Mouse (Mus musculus) limb, embryonic 14.5 days (tissue): ENCODE results near the gene Gpt2. TPM values are rescaled to one million over a fixed set of nuclear protein-coding genes. Genes with fewer than 3 reads are reported as not detected.

Source experiments
- ATAC-seq: fragments of 200-750 bp; cut with Nextera tagmentation; 2 replicates; pipeline ENCODE4 v1.8.0; 2017; ENCODE audit warnings: low read depth, moderate number of reproducible peaks, moderate TSS enrichment; ENCODE audit not compliant: low FRiP score
- DNase-seq: peaks from one replicate; pipeline ENCODE4 v3.0.0-alpha.2; 2015; ENCODE audit warnings: low spot score
- H3K27ac ChIP-seq: fragments of 300-500 bp; sonication (generic); replicated peaks from 2 replicates; pipeline ENCODE4 v1.5.1; 2014; ENCODE audit warnings: low read depth, mild to moderate bottlenecking, low read length, moderate library complexity, mixed read lengths
- H3K27me3 ChIP-seq: fragments of 300-500 bp; sonication (generic); 2 replicates; pipeline ENCODE4 v1.6.1; 2014; ENCODE audit warnings: low read length, mixed read lengths; ENCODE audit not compliant: control insufficient read depth, insufficient read depth
- H3K36me3 ChIP-seq: fragments of 300-500 bp; sonication (generic); 2 replicates; pipeline ENCODE4 v1.6.1; 2014; ENCODE audit warnings: mild to moderate bottlenecking, low read length, moderate library complexity, mixed read lengths; ENCODE audit not compliant: control insufficient read depth, insufficient read depth
- H3K4me1 ChIP-seq: fragments of 300-500 bp; sonication (generic); 2 replicates; pipeline ENCODE4 v1.6.1; 2014; ENCODE audit warnings: antibody characterized with exemption, low read length, mixed read lengths; ENCODE audit not compliant: control insufficient read depth, insufficient read depth
- H3K4me2 ChIP-seq: fragments of 300-500 bp; sonication (generic); replicated peaks from 2 replicates; pipeline ENCODE4 v1.6.1; 2014; ENCODE audit warnings: low read depth, mild to moderate bottlenecking, low read length, moderate library complexity; ENCODE audit not compliant: severe bottlenecking
- H3K4me3 ChIP-seq: fragments of 300-500 bp; sonication (generic); replicated peaks from 2 replicates; pipeline ENCODE4 v1.5.1; 2014; ENCODE audit warnings: low read length
- H3K9ac ChIP-seq: fragments of 300-500 bp; sonication (generic); 2 replicates; pipeline ENCODE4 v1.6.1; 2014; ENCODE audit warnings: mild to moderate bottlenecking, low read depth, low read length, moderate library complexity; ENCODE audit not compliant: severe bottlenecking
- H3K9me3 ChIP-seq: fragments of 300-500 bp; sonication (generic); 2 replicates; pipeline ENCODE4 v1.6.1; 2016; ENCODE audit warnings: low read length; ENCODE audit not compliant: control insufficient read depth
- POLR2A ChIP-seq: fragments of 200-500 bp; IDR thresholded peaks from 2 replicates; pipeline ENCODE4 v1.8.0; 2012; ENCODE audit warnings: inconsistent platforms, mild to moderate bottlenecking, moderate library complexity, borderline replicate concordance; ENCODE audit not compliant: insufficient read depth, insufficient read length; ENCODE audit errors: extremely low read depth
- whole genome bisulfite sequencing: fragments of 180-500 bp; shearing (Covaris S2); extraction: QIAGEN DNeasy Blood & Tissue Kit; methylation state at CpG from one replicate; pipeline ENCODE4 v1.1.7; 2014; 5-methylcytosine and 5-hydroxymethylcytosine counted together
- polyA plus RNA-seq, 2 experiments: library from polyadenylated mRNA; depleted of rRNA in 1 of 2; stranded (reverse) in 1 of 2; unstranded in 1 of 2; fragments of >200 nt; fragmentation: Nextera tagmentation in 1 of 2; extraction: Ambion mirVana in 1 of 2; gene quantifications; 2 replicates each; pipeline versions ENCODE4 v1.2.1 to v1.2.3; 2012 to 2014

The Gpt2 gene
- polyA plus RNA-seq, 2 experiments: 24.6 to 36.2 TPM

- no peak overlapping the region for H3K4me3 ChIP-seq
- 85% methylated on average over 3 of the region's 3 CpGs for WGBS
- no peak overlapping the region for H3K9ac ChIP-seq
- no peaks in the 10 kb centered on the region for H3K36me3 ChIP-seq
- H3K27ac ChIP-seq: no peak overlapping the region
- no peaks in the 10 kb centered on the region for H3K9me3 ChIP-seq
- H3K4me1 ChIP-seq: no peaks in the 10 kb centered on the region
- TF ChIP-seq POLR2A: no peak
- ATAC-seq (no peak), DNase-seq (no peak)
- H3K27me3 ChIP-seq: no peaks in the 10 kb centered on the region
- H3K4me2 ChIP-seq: no peak overlapping the region
Measured at GRCm38 (mm10) chr8:85474924-85475323, 17.5 kb upstream of the Gpt2 start.

GRCm38 (mm10) chr8:85476970-85477545 is 15.3 kb upstream of the Gpt2 start:
- ATAC-seq: no peak
- no peaks in the 10 kb centered on the region for H3K36me3 ChIP-seq
- no peak for DNase-seq

DNA sequence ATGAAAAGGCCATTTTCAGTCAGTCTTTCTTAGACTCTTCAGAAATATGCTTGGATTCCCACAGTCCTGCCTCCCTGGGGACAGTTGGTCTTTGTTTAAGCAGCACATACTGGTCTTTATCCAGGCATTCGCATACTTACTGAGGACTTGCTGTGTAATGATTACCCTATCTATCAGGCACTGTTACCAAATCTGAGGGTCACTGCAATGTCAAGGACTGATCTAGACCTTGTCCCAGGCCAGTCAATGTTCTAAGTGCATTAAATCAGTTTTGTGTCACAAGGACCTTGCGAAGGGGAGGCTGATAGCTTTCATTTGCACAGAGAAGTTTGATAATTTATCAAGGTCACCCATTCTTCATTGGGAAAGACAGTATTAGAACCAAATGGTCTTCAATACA is 14.0 kb upstream of the Gpt2 start:
- H3K4me1 ChIP-seq: no peaks in the 10 kb centered on the region
- WGBS: 89% methylated on average over 2 of the region's 2 CpGs
- no peak overlapping the region for H3K9ac ChIP-seq
- H3K36me3 ChIP-seq: no peaks in the 10 kb centered on the region
- no peaks in the 10 kb centered on the region for H3K27me3 ChIP-seq
- H3K4me3 ChIP-seq: no peak overlapping the region
- no peak overlapping the region for H3K27ac ChIP-seq
- DNase-seq (no peak), ATAC-seq (no peak)
- H3K4me2 ChIP-seq: no peak overlapping the region
- H3K9me3 ChIP-seq: no peaks in the 10 kb centered on the region
- TF ChIP-seq POLR2A: no peak

More at GRCm38 (mm10) chr8:85476970-85477545, 15.3 kb upstream of the Gpt2 start:
- no peaks in the 10 kb centered on the region for H3K4me1 ChIP-seq
- H3K4me3 ChIP-seq: no peak overlapping the region
- WGBS: 73% methylated on average over 4 of the region's 4 CpGs
- no peak overlapping the region for H3K9ac ChIP-seq
- no peak for TF ChIP-seq POLR2A
- no peak overlapping the region for H3K4me2 ChIP-seq
- H3K27me3 ChIP-seq: no peaks in the 10 kb centered on the region
- no peaks in the 10 kb centered on the region for H3K9me3 ChIP-seq
- no peak overlapping the region for H3K27ac ChIP-seq

DNA sequence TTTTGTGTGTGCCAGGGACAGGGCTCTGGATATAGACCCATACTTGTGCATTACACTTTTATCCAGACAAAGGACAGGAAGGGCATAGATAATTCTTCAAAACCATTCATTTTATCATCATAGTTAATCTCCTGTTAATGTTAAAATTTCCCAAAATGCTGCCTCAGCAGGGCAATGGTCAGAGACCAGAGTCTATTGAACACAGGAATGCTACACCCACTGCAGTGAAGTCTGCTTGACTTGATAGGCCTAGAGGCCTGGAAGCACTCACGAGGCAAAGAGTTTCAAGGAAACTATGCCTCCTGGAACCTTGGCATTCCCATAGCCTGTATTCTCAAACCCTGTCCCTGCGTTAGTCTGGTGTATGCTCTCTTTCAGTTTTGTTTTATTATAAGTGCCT is 12.7 kb upstream of the Gpt2 start:
- 78% methylated on average over 2 of the region's 2 CpGs for WGBS
- no peaks in the 10 kb centered on the region for H3K27me3 ChIP-seq
- DNase-seq (no peak), ATAC-seq (no peak)
- H3K4me1 ChIP-seq: no peaks in the 10 kb centered on the region
- no peak overlapping the region for H3K4me2 ChIP-seq
- H3K36me3 ChIP-seq: no peaks in the 10 kb centered on the region
- H3K9ac ChIP-seq: no peak overlapping the region
- no peaks in the 10 kb centered on the region for H3K9me3 ChIP-seq
- TF ChIP-seq POLR2A: no peak
- H3K27ac ChIP-seq: no peak overlapping the region
- no peak overlapping the region for H3K4me3 ChIP-seq

- no peak for TF ChIP-seq POLR2A
Measured at GRCm38 (mm10) chr8:85481900-85482299, 10.5 kb upstream of the Gpt2 start.

DNA sequence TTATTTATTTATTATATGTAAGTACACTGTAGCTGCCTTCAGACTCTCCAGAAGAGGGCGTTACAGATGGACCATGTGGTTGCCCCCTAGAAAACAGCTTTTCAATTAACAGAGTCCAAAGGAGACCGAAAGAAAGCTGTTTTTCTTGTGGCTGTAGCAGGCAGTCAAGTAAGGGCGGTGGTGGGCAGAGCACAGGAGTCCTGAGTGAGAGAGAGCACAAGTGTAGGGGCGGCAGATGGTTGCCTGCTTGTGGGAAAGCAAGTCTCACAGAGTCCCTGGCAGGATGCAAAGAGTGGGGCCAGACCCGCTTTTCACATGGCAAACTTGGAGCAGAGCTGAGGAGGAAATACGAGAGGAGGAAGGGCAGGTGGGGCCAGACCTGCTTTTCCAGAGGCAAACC is 9.9 kb upstream of the Gpt2 start:
- WGBS: 36% methylated on average over 6 of the region's 6 CpGs
- Histone ChIP-seq H3K9me3 (no peaks in the 10 kb centered on the region), H3K9ac (no peak overlapping the region), H3K4me3 (no peak overlapping the region), H3K27me3 (no peaks in the 10 kb centered on the region), H3K4me2 (no peak overlapping the region), H3K27ac (no peak overlapping the region), H3K4me1 (no peaks in the 10 kb centered on the region), H3K36me3 (no peaks in the 10 kb centered on the region)
- no peak for DNase-seq
- ATAC-seq: no peak
- no peak for TF ChIP-seq POLR2A

More at GRCm38 (mm10) chr8:85481900-85482299, 10.5 kb upstream of the Gpt2 start:
- Histone ChIP-seq H3K4me3 (no peak overlapping the region), H3K27me3 (no peaks in the 10 kb centered on the region), H3K36me3 (no peaks in the 10 kb centered on the region), H3K27ac (no peak overlapping the region), H3K9ac (0 out of 2 replicates have a peak overlapping the region, but pooled peaks have one; percentile 5), H3K9me3 (no peaks in the 10 kb centered on the region), H3K4me2 (peak overlapping the region; percentile 27; the same call in 1 of the 2 replicates), H3K4me1 (no peaks in the 10 kb centered on the region)
- ATAC-seq: no peak
- WGBS: 34% methylated on average over 10 of the region's 10 CpGs
- no peak for DNase-seq
